Mouse (Mus musculus): ENCODE data around the gene Cdca5. TPM values are rescaled to one million over a fixed set of nuclear protein-coding genes. Genes with fewer than 3 reads are reported as not detected.

Cdca5 gene
- polyA plus RNA-seq, 1 experiment from 2014 or later = 75.4 TPM

DNA sequence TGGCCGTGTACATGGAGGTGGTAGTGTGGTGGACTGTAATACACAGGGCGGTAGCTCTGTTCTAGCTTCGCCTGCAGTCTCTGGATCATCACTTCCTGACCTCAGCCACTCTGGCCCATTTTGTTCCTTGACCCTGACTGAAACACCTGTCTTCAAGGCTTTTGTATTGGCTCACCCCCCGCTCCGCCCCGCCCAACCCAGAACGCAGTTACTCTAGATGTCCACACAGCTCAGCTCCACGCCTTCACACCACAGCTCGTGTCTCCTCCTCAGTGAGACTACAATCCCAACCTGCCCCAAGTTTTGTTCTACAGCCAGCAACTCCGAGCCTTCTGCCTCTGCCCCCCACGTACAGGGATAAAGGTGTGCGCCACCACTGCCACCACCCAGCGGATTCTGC lies 4.1 kb downstream of the Cdca5 start:
- H3K36me3 ChIP-seq = peaks cover 78% of the 10 kb centered on the region
- 95% methylated on average over 13 of the region's 13 CpGs for WGBS
- H3K27me3 ChIP-seq (ENCODE audit: low read depth, poor library complexity, severe bottlenecking) = no peaks in the 10 kb centered on the region
- DNase-seq (ENCODE audit: low spot score) = no peak
- no peak overlapping the region for H3K4me3 ChIP-seq
- no peak overlapping the region for H3K27ac ChIP-seq (replicated peaks)
- H3K4me1 ChIP-seq = peaks cover 16% of the 10 kb centered on the region
- no peaks in the 10 kb centered on the region for H3K9me3 ChIP-seq (replicated peaks)

DNA sequence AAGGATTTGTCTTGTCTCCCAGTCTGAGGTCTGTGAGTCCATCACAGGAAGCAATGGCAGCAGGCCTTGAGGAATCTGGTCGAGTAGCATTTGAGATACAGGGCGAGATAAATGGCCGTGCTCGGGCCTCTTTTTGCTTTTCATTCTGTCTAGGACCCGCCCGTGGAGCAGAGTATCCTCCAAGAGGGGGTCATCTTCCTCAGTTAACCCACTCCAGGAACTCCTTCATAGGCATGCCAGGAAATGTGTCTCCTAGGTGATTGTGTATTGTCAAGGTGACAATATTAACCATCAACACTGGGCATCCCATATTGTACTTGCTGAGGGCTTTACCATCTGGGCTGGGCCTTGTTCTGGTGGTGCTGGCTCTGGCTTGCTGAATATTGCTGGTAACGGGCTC lies 9.3 kb downstream of the Cdca5 start, which contains the start of gene AC131692.1:
AC131692.1 (plus strand) TSS at position 301 of the 400 bp plus-strand sequence.
- no peaks in the 10 kb centered on the region for H3K9me3 ChIP-seq (replicated peaks)
- DNase-seq (ENCODE audit: low spot score) = no peak
- WGBS = 94% methylated on average over 7 of the region's 7 CpGs
- no peaks in the 10 kb centered on the region for H3K27me3 ChIP-seq (ENCODE audit: low read depth, poor library complexity, severe bottlenecking)
- no peak within 1 kb of the TSS for H3K27ac ChIP-seq (replicated peaks)
- no peak within 1 kb of the TSS for H3K4me3 ChIP-seq
- peaks cover 92% of the 10 kb centered on the region for H3K36me3 ChIP-seq
- H3K4me1 ChIP-seq = no peaks in the 10 kb centered on the region

DNA sequence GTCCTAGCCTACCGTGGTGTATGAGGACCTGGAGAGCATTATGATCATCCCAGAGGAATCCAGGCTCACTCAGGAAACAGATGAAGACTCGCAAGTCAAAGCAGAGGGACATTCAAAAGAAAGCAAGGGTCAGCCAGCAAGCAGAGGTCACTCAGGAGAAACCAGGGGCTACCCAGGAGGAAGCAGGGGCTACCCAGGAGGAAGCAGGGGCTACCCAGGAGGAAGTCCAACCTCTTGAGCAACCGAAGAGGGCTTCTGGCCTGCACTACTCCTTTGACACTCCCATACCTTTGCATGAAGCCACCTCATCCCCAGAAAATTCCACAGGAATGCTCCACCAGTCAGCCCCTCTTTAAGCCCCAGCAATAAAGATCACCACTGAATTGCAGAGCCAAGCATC lies 13.1 kb downstream of the Cdca5 start:
- H3K9me3 ChIP-seq (replicated peaks) = no peaks in the 10 kb centered on the region
- no peak for DNase-seq (ENCODE audit: low spot score)
- WGBS = 91% methylated on average over 3 of the region's 3 CpGs

DNA sequence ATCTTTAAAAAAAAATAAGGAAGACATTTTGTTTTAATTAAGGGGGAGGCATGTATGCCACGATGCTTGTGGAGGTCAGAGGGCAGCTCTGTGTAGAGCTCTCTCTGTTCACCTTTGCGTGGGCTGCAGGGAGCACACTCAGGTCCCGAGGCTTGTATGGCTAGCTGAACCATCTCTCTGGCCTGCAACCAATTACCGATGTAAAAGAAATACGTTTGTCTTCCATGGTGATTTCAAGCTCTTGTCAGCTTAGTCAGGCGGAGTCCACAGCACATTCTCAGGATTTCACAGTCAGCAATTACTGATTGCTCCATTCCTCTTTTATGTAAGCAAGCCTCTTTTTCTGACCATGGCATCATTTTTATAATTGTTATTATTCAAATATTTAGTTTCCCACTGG lies 16.4 kb downstream of the Cdca5 start:
- no peaks in the 10 kb centered on the region for H3K9me3 ChIP-seq (replicated peaks)
- WGBS = 76% methylated on average over 6 of the region's 6 CpGs
- no peak overlapping the region for H3K4me3 ChIP-seq
- DNase-seq (ENCODE audit: low spot score) = no peak
- peaks cover 34% of the 10 kb centered on the region for H3K36me3 ChIP-seq
- no peak overlapping the region for H3K27ac ChIP-seq (replicated peaks)
- H3K27me3 ChIP-seq (ENCODE audit: low read depth, poor library complexity, severe bottlenecking) = no peaks in the 10 kb centered on the region
- H3K4me1 ChIP-seq = no peaks in the 10 kb centered on the region

More for the DNA sequence above, 13.1 kb downstream of the Cdca5 start:
- Histone ChIP-seq H3K36me3 (peaks cover 68% of the 10 kb centered on the region), H3K27me3 (ENCODE audit: low read depth, poor library complexity, severe bottlenecking) (no peaks in the 10 kb centered on the region), H3K4me1 (no peaks in the 10 kb centered on the region), H3K27ac (replicated peaks) (no peak overlapping the region), H3K4me3 (no peak overlapping the region)

DNA sequence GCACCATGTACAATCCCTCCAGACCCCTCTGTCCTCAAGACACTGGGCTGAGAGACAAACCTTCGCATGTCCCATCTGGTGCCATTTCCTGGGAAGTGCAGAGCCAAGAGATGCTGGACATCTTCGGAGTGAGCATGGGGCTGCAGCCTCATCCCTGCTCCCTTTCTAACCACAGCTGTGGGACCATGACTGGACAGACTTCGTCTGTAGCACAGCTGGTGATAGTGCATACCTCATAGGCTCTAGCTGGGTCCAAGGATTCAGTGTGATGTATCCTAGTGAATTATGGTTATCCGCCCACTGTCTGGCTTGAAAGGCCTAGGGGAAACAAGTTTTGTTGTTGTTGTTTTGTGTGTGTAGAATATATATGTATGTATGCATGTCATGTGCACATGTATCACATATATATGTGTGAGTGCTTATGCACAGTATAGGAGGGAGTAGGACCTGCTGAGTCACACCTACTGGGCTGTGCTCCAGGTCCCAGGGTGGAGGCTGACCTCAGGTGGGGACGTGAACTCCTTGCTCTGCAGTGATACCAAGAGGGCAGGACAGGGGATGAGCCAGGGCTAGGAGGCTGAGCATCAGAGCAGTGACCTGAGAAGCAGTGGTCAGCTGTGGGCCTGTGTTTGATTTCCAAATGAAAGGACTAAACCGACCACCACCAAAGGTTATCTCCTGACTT lies 17.5 kb downstream of the Cdca5 start:
- Histone ChIP-seq H3K36me3 (peaks cover 28% of the 10 kb centered on the region), H3K9me3 (replicated peaks) (no peaks in the 10 kb centered on the region), H3K4me1 (no peaks in the 10 kb centered on the region), H3K27ac (replicated peaks) (no peak overlapping the region), H3K27me3 (ENCODE audit: low read depth, poor library complexity, severe bottlenecking) (no peaks in the 10 kb centered on the region), H3K4me3 (no peak overlapping the region)
- no peak for DNase-seq (ENCODE audit: low spot score)
- 83% methylated on average over 6 of the region's 6 CpGs for WGBS

DNA sequence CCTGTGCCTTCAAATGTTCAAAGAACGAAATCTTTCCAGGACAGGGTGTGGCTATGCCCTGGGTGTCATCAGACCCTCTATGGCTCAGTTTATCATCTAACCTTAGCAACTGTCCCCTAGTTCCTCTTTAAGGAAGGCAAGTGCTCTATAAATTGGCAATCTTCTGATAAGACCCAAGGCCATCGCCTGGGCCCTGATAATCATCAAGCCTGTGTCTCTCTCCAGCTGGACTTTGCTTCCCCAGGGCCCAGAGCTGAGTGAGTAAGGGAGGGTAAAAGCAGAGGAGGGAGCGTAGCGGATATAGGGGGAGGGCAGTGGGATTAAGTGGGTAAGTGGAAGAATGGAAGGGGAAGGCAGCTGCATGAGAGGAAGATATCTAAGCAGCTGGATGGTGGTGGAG lies 19.7 kb downstream of the Cdca5 start:
- Histone ChIP-seq H3K27ac (replicated peaks) (no peak overlapping the region), H3K27me3 (ENCODE audit: low read depth, poor library complexity, severe bottlenecking) (no peaks in the 10 kb centered on the region), H3K36me3 (peaks cover 18% of the 10 kb centered on the region), H3K9me3 (replicated peaks) (no peaks in the 10 kb centered on the region), H3K4me1 (no peaks in the 10 kb centered on the region), H3K4me3 (no peak overlapping the region)
- no peak for DNase-seq (ENCODE audit: low spot score)
- 82% methylated on average over 4 of the region's 4 CpGs for WGBS

DNA sequence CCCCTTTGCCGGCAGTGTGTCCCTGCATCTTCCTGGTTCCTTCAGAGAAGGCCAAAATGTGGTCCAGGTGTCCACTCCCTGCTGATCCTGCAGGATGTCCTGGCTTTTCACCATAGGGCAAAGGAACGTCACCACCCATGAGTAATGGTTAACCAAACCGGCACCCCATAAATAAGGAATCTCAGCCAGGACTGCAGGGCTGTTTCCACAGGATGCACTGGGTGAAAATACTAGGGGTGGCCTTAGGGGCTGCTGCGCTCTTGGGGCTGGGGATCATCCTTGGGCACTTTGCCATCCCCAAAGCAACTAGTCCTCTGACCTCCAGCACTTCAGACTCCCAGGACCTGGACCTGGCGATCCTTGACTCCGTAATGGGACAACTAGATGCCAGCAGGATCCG lies 20.8 kb downstream of the Cdca5 start, which contains the start of gene Naaladl1:
Naaladl1 (plus strand) TSS at position 197 of the 400 bp plus-strand sequence.
- 86% methylated on average over 7 of the region's 7 CpGs for WGBS
- no peak within 1 kb of the TSS for H3K27ac ChIP-seq (replicated peaks)
- no peaks in the 10 kb centered on the region for H3K27me3 ChIP-seq (ENCODE audit: low read depth, poor library complexity, severe bottlenecking)
- H3K36me3 ChIP-seq = 0 out of 2 replicates have a peak, but pooled peaks cover 8% of the 10 kb centered on the region
- DNase-seq (ENCODE audit: low spot score) = no peak
- no peak within 1 kb of the TSS for H3K4me3 ChIP-seq
- no peaks in the 10 kb centered on the region for H3K4me1 ChIP-seq
- H3K9me3 ChIP-seq (replicated peaks) = no peaks in the 10 kb centered on the region

DNA sequence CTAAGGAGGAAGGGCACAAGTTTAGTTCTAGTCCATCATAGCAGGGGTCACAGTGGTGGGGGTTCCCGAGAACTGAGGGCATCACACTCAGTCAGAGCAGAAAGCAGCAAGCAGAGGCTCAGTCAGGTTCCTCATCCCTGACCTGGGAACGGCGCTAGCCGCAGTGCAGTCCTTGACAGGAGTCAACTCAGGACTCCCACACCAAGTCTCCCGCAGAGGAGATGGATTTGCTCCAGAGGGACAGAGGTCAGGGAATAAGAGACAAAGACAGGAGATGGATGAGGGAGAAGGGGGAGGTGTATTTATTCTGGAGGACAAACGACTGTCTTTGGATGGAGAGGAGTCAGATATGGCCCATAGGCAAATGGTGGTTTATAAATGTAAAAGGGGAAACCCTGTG lies 28.3 kb downstream of the Cdca5 start:
- no peak overlapping the region for H3K4me3 ChIP-seq
- peaks cover 17% of the 10 kb centered on the region for H3K4me1 ChIP-seq
- peaks cover 57% of the 10 kb centered on the region for H3K36me3 ChIP-seq
- no peaks in the 10 kb centered on the region for H3K9me3 ChIP-seq (replicated peaks)
- 77% methylated on average over 6 of the region's 6 CpGs for WGBS
- no peak overlapping the region for H3K27ac ChIP-seq (replicated peaks)
- H3K27me3 ChIP-seq (ENCODE audit: low read depth, poor library complexity, severe bottlenecking) = no peaks in the 10 kb centered on the region
- DNase-seq (ENCODE audit: low spot score) = no peak

DNA sequence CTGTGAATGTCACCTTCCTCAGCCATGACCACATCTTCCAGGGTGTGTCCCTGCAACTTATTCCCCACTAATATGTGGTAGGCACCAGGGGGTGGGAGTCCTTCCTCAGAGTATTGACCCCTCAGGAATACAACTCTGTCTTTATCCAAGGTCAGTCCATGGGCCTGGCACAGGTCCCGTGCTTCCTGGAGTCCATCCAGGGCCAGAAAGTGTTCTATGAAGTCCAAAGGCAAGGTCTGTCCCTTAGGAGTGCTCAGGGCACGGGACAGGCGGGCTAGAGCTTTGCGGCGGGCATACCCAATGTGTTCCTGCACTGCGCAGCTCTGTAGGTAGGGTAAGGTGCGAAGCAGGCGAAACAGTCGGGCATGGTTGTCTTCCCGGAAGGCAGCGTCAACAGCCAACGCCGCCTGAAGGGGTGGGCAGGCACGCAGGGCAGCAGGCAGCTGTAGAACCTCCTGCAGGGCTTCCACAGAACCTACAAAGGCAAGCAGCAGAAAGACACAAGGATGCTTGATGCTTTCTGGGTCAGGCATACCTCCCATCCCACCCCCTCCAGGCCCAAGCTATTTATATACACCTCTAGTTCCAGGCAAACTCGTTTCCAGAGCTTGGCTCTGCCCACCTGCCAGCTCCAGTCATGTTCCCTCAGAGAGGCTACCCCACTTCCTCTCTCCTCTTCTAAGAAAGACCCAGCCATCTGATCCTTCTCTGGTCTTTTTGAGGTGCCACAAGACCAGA lies 31.5 kb downstream of the Cdca5 start:
- Histone ChIP-seq H3K36me3 (peaks cover 53% of the 10 kb centered on the region), H3K27ac (replicated peaks) (no peak overlapping the region), H3K27me3 (ENCODE audit: low read depth, poor library complexity, severe bottlenecking) (no peaks in the 10 kb centered on the region), H3K4me1 (peaks cover 29% of the 10 kb centered on the region), H3K4me3 (peak overlapping the region; percentile 72), H3K9me3 (replicated peaks) (no peaks in the 10 kb centered on the region)
- WGBS = 94% methylated on average over 15 of the region's 15 CpGs
- DNase-seq (ENCODE audit: low spot score) = no peak

DNA sequence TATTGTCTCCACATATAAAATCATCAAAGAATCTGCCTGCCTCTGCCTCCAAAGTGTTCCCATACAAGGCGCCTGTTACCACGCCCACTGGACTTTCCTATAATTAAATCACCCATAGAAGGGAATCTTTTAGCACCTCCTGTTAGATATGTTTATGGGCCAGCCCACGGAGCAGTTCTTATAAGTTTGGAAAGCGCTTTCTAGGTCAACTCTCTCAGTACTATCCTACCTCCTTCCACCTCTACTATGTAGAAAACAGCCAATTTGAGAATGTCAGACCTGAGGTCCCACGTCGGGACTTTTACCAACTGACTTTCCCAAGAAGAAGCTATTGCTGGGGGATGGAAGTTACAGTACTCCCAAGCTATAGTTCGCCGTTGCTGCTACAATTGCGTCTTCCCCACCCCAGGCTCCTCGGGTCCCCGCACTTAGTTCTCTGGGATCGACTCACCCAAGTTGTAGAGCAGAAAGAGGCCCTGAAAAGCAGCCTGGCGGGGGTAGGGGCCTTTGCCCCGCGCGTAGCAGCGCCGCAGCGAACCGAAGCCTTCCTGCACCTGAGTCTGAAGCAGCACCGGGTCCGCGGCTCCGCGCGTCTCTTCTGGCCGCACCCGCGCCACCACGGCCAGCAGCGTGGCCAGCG lies 32.7 kb downstream of the Cdca5 start:
- H3K4me1 ChIP-seq = peaks cover 35% of the 10 kb centered on the region
- H3K36me3 ChIP-seq = peaks cover 45% of the 10 kb centered on the region
- DNase-seq (ENCODE audit: low spot score) = no peak
- H3K27ac ChIP-seq (replicated peaks) = peak overlapping the region; percentile 95
- peak overlapping the region; percentile 72 for H3K4me3 ChIP-seq
- no peaks in the 10 kb centered on the region for H3K27me3 ChIP-seq (ENCODE audit: low read depth, poor library complexity, severe bottlenecking)
- 6% methylated on average over 32 of the region's 32 CpGs for WGBS
- no peaks in the 10 kb centered on the region for H3K9me3 ChIP-seq (replicated peaks)

DNA sequence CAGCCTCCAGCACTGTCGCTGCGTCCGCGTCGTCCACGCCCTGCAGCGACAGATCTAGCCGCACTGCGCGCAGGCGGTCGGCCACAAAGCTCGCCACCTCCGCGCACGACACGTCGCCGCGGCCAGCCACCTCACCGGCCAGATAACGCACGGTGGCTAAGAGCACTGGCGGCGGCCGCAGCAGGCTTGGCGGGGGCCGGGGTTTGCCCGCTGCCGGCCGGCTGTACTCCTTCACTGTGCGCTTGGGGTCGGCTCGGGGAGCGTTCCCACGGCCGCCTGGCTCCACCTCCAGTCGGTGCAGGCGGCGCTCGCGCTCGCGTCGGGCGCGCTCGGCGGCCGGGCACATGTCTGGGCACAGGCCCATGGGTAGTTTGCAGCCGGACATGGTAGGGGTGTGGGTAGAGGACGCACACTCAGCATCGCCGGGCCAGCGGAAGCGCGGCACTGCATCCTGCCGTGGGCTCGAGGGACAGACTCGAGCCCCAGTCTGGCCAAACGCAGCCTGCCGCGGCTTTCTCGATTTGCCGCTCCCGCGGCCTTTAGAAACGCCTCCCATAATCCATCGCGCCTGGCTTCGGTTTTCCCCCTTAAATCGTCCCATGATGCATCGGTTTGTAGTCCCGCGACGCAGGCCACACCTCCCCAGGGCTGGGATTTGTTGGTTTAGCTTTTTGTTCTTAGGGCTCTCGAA lies 33.3 kb downstream of the Cdca5 start, which contains the start of gene Sac3d1:
Sac3d1 (minus strand) TSS at position 665 of the 691 bp plus-strand sequence.
- peak; percentile 91 for DNase-seq (ENCODE audit: low spot score)
- Histone ChIP-seq H3K4me1 (peaks cover 35% of the 10 kb centered on the region), H3K27ac (replicated peaks) (peak within 1 kb of the TSS; percentile 95), H3K4me3 (peak within 1 kb of the TSS; percentile 72), H3K27me3 (ENCODE audit: low read depth, poor library complexity, severe bottlenecking) (no peaks in the 10 kb centered on the region), H3K9me3 (replicated peaks) (no peaks in the 10 kb centered on the region), H3K36me3 (peaks cover 39% of the 10 kb centered on the region)
- under 1% methylated on average over 77 of the region's 77 CpGs for WGBS

DNA sequence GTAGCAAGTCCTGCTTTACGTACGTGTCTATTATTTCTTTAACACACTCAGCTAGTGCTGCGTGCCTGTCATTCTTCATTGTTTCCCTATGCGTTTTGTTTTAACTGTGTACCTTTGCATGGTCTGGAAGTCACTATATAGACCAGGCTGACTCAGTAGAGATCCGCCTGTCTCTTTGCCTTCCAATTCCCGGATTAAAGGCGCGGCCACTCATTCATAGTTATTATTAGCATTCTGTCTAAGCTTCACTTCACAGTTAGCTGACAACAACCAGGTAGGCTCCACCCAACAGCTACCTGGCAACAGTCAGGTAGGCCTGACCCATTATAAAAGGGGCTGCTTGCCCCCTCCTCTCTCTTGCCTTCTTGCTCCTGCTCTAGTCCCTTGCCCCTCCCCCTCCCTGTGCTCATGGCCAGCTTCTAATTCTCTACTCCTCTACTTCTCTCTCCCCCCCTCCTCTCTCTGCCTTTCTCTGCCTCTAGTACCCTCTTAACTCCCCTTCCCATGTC lies 33.9 kb downstream of the Cdca5 start:
- Histone ChIP-seq H3K9me3 (replicated peaks) (no peaks in the 10 kb centered on the region), H3K27ac (replicated peaks) (peak overlapping the region; percentile 95), H3K36me3 (peaks cover 35% of the 10 kb centered on the region), H3K4me1 (peaks cover 35% of the 10 kb centered on the region), H3K27me3 (ENCODE audit: low read depth, poor library complexity, severe bottlenecking) (no peaks in the 10 kb centered on the region), H3K4me3 (peak overlapping the region; percentile 72)
- 1% methylated on average over 8 of the region's 8 CpGs for WGBS
- no peak for DNase-seq (ENCODE audit: low spot score)

Data from midbrain, embryonic 10.5 days (tissue).